Mouse (Mus musculus) kidney, adult 2 months (tissue): ENCODE measurements around the gene Sort1. TPM values are rescaled to one million over a fixed set of nuclear protein-coding genes. Genes with fewer than 3 reads are reported as not detected.
"Not testable (repeated sequence)": the region's sequence is repeated elsewhere in the genome, so short reads cannot be mapped to it uniquely, and the experiment has no call there.

Experiments used
- DNase-seq: peaks from one replicate; pipeline ENCODE4 v3.0.0; 2021
- H3K27ac ChIP-seq: fragments of 200-500 bp; 2 replicates; pipeline ENCODE4 v1.5.1; 2012; ENCODE audit warnings: low read depth, low read length, control low read depth, inconsistent platforms; ENCODE audit not compliant: insufficient read depth
- H3K27me3 ChIP-seq: fragments of 200-500 bp; replicated peaks from 2 replicates; pipeline ENCODE4 v1.6.1; 2012; ENCODE audit warnings: mild to moderate bottlenecking, moderate library complexity, low read length, inconsistent platforms; ENCODE audit not compliant: control insufficient read depth, insufficient read depth
- H3K36me3 ChIP-seq: fragments of 200-500 bp; 2 replicates; pipeline ENCODE4 v1.6.1; 2012; ENCODE audit warnings: mild to moderate bottlenecking, moderate library complexity, low read length, inconsistent platforms; ENCODE audit not compliant: control insufficient read depth, insufficient read depth
- H3K4me1 ChIP-seq: fragments of 200-500 bp; 2 replicates; pipeline ENCODE4 v1.6.1; 2011; ENCODE audit warnings: low read length; ENCODE audit not compliant: control insufficient read depth, insufficient read depth
- H3K4me3 ChIP-seq: fragments of 200-500 bp; 2 replicates; pipeline ENCODE4 v1.5.1; 2011; ENCODE audit warnings: mild to moderate bottlenecking, low read depth, low read length, control low read depth; ENCODE audit not compliant: insufficient read depth
- CTCF ChIP-seq: fragments of 200-500 bp; conservative IDR thresholded peaks from 2 replicates; pipeline ENCODE4 v1.5.1; 2011; ENCODE audit warnings: low read depth, mild to moderate bottlenecking, control low read depth, low read length, moderate library complexity, mixed read lengths; ENCODE audit not compliant: insufficient read depth, insufficient read length
- POLR2A ChIP-seq: fragments of 200-500 bp; IDR thresholded peaks from one replicate; pipeline ENCODE4 v1.6.1; 2011; ENCODE audit warnings: low read depth, low read length, control low read depth
- WGBS: fragments of 180-500 bp; shearing (Covaris S2); methylation state at CpG from one replicate; pipeline ENCODE4 v1.1.7; 2018; 5-methylcytosine and 5-hydroxymethylcytosine counted together
- polyA plus RNA-seq: library from polyadenylated mRNA; depleted of rRNA; stranded (reverse); fragments of >200 nt; gene quantifications from 2 replicates; pipeline ENCODE4 v1.2.3, GENCODE M21; 2012

Gene Sort1
- polyA plus RNA-seq, 1 experiment: 30.2 TPM

GRCm38 (mm10) chr3:108259319-108259718 lies 24.6 kb upstream of the Sort1 start:
- DNase-seq: no peak
- TF ChIP-seq POLR2A: no peak
- no peak for TF ChIP-seq CTCF
- Histone ChIP-seq H3K36me3 (peaks cover 1% of the 10 kb centered on the region; the same call in 1 of the 2 replicates), H3K27me3 (no peaks in the 10 kb centered on the region), H3K4me3 (no peak overlapping the region), H3K4me1 (no peaks in the 10 kb centered on the region; the same call in 1 of the 2 replicates), H3K27ac (no peak overlapping the region)
- WGBS: 63% methylated on average over 3 of the region's 3 CpGs

GRCm38 (mm10) chr3:108279495-108279894 lies 4.4 kb upstream of the Sort1 start:
- 75% methylated on average over 5 of the region's 5 CpGs for WGBS
- DNase-seq, H3K36me3 ChIP-seq, H3K4me1 ChIP-seq, H3K27ac ChIP-seq, H3K27me3 ChIP-seq, H3K4me3 ChIP-seq: not testable (repeated sequence)

DNA sequence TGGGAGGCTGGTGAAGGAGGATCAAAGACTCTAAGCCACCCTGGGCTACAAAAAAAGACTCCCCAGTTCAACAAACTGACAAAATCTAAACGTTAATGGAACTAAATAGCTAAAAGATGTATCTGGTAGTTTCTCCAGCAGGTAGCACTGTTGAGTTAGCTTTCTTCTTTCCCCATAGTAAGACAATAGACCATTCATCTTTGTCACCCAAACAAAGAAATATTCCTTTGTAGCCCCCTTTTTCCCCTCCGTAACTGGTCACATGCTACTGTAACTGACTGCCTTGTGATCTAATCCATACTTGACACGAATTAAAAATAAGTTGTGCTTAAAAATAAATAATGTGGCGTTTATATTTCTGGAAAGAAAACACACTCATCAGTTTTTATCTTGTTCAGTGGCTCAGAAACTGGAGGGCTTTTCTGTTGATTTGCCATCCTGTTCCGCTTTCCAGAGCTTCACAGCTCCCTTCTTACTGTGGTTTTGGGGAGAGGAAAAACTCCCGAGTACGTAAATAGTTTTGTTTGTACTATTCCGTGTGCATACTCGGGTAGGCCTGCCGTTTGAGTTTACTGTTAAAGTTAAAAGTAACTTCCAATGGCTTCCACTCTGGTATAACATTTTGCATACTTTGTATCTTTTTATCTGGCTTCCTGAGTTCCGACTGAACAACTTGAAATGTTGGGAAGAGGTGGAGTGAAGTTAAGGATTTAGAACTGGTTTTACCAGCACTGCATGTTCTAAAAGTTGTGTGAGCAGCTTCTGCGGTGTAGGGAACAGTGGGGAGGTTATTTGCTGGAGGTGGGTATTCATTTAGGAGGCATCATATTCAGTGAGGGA lies 1.3 kb upstream of the Sort1 start:
- peak; percentile 68 for DNase-seq
- peak; percentile 38 for TF ChIP-seq CTCF
- TF ChIP-seq POLR2A: no peak
- 22% methylated on average over 12 of the region's 12 CpGs for WGBS
- Histone ChIP-seq H3K4me3 (no peak overlapping the region), H3K27me3 (no peaks in the 10 kb centered on the region), H3K4me1 (peaks cover under 1% of the 10 kb centered on the region; the same call in 1 of the 2 replicates), H3K27ac (peak overlapping the region; percentile 59; the same call in 1 of the 2 replicates), H3K36me3 (no peaks in the 10 kb centered on the region; the same call in 1 of the 2 replicates)

GRCm38 (mm10) chr3:108283241-108283561 lies 681 bp upstream of the Sort1 start:
- DNase-seq: no peak
- no peak for TF ChIP-seq POLR2A
- TF ChIP-seq CTCF: no peak
- Histone ChIP-seq H3K27me3 (no peaks in the 10 kb centered on the region), H3K4me3 (peak overlapping the region; percentile 78), H3K4me1 (peaks cover 6% of the 10 kb centered on the region; the same call in 1 of the 2 replicates), H3K27ac (peak overlapping the region; percentile 59; the same call in 1 of the 2 replicates), H3K36me3 (no peaks in the 10 kb centered on the region)
- 22% methylated on average over 6 of the region's 6 CpGs for WGBS

DNA sequence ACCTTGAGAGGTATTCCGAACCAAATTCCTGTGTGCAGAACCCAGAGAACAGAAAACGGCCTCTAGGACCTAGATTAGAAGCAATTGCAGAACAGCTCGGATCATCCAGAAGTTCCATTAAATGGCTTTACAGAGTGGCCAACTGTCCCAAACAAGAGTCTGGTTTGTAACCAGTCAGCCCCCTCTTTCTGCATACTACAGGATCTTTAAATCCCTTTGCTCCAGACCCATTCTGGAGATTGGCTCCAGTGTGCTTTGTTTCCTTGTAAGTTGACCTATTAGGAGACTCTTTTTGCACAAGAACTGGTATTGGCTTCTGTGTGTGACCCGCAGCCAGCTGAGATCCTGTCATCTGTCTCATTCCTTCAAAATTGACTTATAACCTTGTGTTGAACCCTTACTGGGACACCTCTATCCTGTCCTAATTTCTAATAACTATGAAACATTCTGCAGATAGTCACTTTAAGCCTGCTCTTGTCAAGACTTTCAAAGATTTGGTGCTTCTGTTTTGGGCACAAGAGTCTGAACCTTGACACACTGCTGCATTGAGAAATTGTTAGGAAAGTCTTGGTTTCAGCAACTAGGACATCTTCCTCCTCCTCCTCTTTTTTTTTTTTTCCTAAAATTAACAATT lies 1.3 kb downstream of the Sort1 start:
- peak overlapping the region; percentile 78; the same call in 1 of the 2 replicates for H3K4me3 ChIP-seq
- DNase-seq: no peak
- peaks cover 14% of the 10 kb centered on the region; the same call in 1 of the 2 replicates for H3K4me1 ChIP-seq
- no peak for TF ChIP-seq POLR2A
- TF ChIP-seq CTCF: no peak
- 42% methylated on average over 4 of the region's 4 CpGs for WGBS
- no peaks in the 10 kb centered on the region for H3K27me3 ChIP-seq
- H3K36me3 ChIP-seq: no peaks in the 10 kb centered on the region
- H3K27ac ChIP-seq: 0 out of 2 replicates have a peak overlapping the region, but pooled peaks have one; percentile 44

DNA sequence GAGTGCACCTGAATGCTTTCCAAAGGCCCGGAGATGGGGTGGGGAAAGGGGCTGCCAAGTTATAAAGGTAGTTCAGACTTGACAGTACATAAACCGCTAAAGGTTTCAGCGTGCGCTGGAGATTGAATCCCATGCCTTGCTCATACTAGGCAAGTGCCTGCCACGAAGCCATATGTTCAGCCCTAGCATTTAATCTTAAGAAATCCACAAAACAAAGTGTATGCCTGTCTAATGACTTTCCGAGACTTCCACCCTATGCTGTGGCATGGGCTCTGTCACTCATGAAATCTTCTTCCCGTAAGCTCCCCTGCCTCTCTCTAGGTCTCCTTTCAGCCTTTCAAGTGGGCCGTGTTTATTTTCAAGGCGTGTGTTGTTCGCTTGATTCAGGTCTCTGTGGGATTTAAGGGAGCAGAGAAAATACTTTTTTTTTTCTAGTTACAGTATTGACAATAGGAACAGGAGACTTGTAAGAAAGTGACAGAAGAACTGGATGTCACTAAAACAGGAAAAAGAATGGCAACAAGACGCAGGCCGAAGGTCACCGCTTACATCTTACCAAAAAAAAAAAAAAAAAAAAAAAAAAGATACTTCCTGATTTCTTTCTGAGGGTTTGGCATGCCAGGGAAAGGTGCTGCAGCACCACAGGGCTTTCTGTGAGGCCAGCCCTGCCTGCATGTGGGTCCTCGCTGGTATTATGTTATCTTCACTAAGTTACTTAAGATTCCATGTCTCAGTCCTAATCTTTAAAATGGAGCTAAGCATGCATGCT lies 3.0 kb downstream of the Sort1 start:
- no peaks in the 10 kb centered on the region for H3K36me3 ChIP-seq
- no peaks in the 10 kb centered on the region for H3K27me3 ChIP-seq
- no peak for DNase-seq
- H3K27ac ChIP-seq: 0 out of 2 replicates have a peak overlapping the region, but pooled peaks have one; percentile 47
- H3K4me1 ChIP-seq: peaks cover 21% of the 10 kb centered on the region; the same call in 1 of the 2 replicates
- no peak for TF ChIP-seq POLR2A
- no peak for TF ChIP-seq CTCF
- 72% methylated on average over 14 of the region's 14 CpGs for WGBS
- H3K4me3 ChIP-seq: no peak overlapping the region
